Mouse (Mus musculus) cerebellum, postnatal 4 days (tissue): ENCODE measurements at regions not wholly inside any gene's neighbourhood (a gene's known extent, or its start where the extent isn't known, plus 50 kb on each side); places are given as distances from the start of the nearest gene placed in this dataset.

Source experiments
- DNase-seq, 2 experiments: peaks; one replicate each; pipeline ENCODE4 v3.0.0; 2022; ENCODE audit warnings: low spot score in 2 of 2, mixed read lengths in 1 of 2

- DNase-seq: no peak
Measured at GRCm38 (mm10) chr9:46938628-46939027, 59.9 kb upstream of the Gm4791 start.

DNA sequence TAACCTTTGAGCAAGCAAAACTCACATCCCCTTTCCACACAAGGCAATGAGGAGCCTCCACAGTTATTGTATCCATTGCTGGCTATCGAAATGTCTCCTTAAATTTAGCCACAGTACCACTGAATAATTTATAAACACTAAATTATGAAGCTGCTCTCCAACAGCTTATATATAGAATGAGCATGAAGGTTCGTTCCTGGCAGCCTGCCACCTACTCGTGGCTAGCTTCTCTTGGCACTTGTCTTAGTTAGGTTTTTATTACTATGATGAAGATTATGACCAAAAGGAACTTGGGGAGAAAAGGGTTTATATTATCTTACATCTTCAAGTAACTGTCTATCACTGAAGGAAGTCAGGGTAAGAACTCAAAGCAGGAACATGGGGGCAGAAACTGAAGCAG, 72.9 kb upstream of the Gm4791 start:
- no peak for DNase-seq

DNA sequence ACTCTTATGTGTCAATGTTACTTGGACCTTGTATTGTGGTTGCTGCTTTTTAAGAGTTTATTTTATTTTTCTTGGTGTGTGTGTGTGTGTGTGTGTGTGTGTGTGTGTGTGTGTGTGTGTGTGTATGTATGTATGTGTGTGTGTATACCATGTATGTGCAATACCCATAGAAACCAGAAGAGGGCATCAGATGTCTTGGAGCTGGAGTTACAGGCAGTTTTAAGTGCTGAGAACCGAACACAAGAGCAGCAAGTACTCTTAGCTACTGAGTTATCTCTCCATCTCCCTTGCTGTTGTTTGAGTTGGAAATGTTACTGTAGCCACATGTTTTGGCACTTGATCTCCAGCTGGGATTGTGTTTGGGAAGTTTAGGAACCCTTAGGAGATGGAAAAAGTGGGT, 78.5 kb upstream of the Gm4791 start:
- DNase-seq: no peak

DNA sequence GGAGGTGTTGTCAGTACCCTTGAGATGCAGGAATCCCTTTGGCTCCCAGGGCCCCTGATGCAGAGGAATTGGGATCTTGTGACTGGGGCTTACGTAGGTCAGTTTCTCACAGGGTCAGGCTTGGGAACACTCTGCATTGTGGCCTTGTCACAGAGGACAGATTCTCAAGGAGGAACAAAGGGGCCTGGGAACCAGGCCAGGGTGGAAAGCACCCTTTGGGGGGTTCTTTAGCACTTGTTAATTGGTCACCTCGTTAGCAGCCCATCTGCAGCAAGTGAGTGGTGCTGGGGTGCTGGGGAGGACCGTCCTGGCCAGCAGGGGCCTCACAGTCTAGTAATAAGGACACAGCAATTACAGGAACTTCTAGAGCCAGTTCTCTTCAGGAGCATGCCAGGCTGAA, 85.3 kb upstream of the Gm4791 start:
- no peak for DNase-seq

DNA sequence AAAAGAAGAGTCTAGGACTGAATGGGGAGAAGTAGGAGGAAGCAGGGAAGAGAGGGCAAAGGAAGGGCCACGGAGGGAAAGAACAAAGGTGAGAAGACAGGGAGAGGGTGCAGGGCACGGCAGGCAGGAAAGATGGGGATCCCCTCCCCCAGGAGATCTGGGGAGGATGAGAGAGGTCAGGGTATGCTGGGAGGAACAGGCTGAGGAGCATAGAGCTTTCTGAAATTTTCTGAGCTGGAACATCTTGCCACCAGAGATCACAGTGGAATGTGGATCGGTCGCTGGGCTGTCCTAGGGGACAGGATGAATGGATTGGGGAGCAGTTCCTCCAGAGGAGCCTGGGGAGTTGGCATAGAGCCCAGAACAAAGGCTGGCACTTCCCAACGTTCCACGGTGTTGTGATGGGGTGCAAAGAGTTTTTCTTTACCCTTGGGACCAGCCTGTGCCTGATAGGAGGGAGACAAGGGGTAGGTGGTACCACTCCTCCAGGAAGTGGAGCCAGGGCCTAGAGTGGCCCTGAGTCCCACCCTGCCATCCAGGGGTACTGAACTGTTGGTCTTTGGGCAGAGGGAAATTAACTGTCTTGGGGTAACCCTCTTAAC, 89.0 kb upstream of the Gm4791 start:
- DNase-seq: peak in 1 of 2 experiments; percentile 10

- no peak for DNase-seq
Measured at GRCm38 (mm10) chr9:46905081-46905480, 93.5 kb upstream of the Gm4791 start.

DNA sequence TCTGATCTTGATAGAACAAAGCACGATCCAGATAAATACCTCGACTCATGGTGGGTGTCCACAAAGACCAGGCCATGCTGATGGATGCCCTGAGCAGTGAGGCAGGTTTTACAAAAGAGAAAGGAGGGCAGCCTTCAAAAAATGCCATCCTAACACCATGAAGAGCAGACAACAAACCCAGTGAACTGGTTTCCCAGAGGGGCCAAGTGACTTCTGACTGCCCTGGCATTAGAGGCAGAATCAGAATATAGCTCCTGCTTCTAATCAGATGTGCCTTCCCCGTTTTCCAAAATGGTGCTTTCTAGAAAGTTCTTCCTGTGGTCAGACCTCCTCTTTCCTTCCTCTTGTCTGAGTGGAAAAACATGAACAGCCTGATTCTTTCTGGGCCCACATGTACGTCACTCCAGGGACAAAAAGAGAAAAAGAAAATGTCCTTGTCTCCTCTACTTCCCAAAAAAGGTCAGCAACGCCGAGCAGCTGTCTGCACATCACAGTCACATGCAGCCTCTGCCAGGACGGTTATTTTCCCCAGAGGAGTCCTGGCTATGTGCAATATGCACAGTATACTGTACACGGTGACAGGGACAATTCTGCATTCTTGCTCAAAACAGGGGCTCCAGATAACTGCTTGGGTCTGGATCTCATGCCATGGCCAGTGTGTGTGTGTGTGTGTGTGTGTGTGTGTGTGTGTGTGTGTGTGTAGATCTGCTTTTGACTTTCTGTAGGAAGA, 94.9 kb upstream of the Gm4791 start:
- no peak for DNase-seq

DNA sequence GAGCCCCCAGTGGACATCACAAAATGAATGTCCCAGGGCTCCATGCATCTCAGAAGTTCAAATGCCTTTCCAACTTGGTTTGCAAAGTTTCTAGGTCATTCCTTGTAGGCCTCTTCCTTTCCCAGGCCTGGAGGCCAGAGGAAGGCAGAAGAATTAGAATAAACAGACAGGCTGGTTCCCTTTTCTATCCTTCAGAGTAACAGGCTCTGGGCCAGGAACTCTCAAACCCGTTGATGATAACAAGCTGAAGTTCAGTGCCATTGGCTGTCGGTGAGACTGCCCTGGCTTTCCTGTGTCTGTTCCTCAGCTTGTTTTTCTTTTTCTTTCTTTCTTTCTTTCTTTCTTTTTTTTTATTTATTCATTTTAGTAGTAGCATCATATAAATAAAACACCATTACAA, 99.3 kb upstream of the Gm4791 start:
- no peak for DNase-seq

DNA sequence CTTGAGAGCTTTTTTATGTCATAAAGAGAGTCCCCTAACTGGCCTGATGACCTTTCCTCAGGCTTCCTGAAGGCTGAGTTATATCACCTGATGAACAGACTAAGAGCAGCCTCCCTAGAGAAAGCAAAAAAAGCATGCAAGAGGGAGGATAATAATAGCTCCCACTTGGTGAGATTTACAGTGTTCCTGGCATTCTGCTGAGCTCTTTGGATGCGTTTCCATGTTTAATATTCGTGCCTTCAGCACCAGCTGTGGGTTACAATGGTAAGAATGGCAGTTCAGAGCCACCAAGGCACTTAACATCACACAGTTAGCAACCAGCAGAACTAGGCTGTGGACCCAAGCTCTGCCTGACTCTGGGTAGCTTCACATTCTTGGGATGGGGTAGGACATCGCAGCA, 100.4 kb upstream of the Gm4791 start:
- DNase-seq: no peak

GRCm38 (mm10) chr9:46891829-46892228, 106.7 kb upstream of the Gm4791 start:
- DNase-seq: no peak

GRCm38 (mm10) chr9:46889933-46890662, 108.4 kb upstream of the Gm4791 start:
- no peak for DNase-seq

GRCm38 (mm10) chr9:46871211-46871994, 127.1 kb upstream of the Gm4791 start:
- no peak for DNase-seq

- no peak for DNase-seq
Measured at GRCm38 (mm10) chr9:46863934-46864333, 134.6 kb upstream of the Gm4791 start.

DNA sequence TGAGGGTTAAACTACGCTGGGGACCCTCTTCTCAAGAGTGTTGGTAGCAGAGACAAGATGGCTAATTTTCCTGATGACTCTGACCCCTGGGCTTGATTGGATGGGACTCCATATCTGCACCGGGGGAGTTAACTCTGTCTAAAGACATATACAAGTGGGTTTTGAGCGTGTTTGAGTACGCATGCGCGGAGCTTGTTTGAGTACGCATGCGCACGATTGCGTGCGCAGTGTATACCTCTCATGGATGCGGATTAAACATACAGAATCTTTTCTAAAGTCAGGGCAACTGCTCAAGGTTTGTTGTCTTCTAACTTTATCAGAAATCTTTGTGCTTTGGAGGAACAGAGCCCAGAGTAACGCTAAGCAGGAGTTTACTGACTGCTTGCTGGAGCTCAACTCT, 146.8 kb upstream of the Gm4791 start:
- DNase-seq: no peak

- DNase-seq: no peak
Measured at GRCm38 (mm10) chr9:46851336-46851735, 147.2 kb upstream of the Gm4791 start.

GRCm38 (mm10) chr9:46845276-46845675, 153.3 kb upstream of the Gm4791 start:
- peak in 1 of 2 experiments; percentile 66 for DNase-seq

GRCm38 (mm10) chr9:46843781-46844180, 154.8 kb upstream of the Gm4791 start:
- no peak for DNase-seq

GRCm38 (mm10) chr9:46841571-46841970, 157.0 kb upstream of the Gm4791 start:
- DNase-seq: no peak

GRCm38 (mm10) chr9:46835261-46835660, 163.3 kb upstream of the Gm4791 start:
- DNase-seq: no peak

DNA sequence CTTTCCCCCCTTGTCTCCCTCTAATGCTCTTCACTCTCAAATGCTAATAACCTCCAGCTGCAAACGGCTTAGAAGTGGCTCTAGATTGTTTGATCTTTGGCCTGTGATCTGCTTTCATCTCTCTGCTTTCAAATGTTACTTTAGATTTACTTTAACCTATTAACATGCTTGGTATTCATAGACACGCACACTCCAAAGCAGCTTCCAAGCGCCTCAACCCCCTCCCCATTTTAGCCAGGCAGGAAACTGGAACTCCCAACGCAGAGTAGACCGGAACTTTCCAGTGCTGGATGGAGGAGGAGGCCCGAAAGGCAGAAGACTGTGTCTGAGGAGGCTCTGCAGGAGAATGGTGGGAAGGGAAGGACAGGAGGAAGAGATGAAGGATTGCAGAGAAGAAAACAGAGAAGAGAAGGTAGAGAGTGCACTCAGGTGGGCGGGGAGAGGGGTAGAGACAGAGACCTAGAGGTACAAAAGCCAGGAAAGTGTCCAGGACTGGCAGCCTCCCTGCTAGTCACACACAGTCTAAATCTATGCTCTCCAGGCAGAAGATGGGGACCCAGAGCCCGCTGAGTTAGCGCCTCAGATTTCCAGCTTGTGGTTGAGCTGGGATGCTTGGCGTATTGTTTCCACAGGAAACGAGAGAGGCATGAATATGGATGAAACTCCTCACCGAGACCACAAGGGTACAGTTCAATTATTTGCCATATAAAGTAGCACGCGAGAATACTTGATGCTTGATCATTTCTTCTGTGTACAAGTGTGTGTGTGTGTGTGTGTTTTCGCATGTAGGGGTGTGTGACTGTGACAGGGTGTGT, 167.6 kb upstream of the Gm4791 start:
- no peak for DNase-seq

- no peak for DNase-seq
Measured at GRCm38 (mm10) chr9:46830316-46830715, 168.2 kb upstream of the Gm4791 start.
